Mouse (Mus musculus) myocyte (in vitro differentiated cells): Measurements from ENCODE around the gene Caskin1. TPM values are rescaled to one million over a fixed set of nuclear protein-coding genes. Genes with fewer than 3 reads are reported as not detected.

Experiments
- H3K27me3 ChIP-seq: one replicate; pipeline ENCODE4 v1.6.1; 2011; ENCODE audit not compliant: control insufficient read depth, insufficient read depth, insufficient read length
- H3K36me3 ChIP-seq: one replicate; pipeline ENCODE4 v1.6.1; 2011; ENCODE audit not compliant: control insufficient read depth, insufficient read depth
- H3K4me2 ChIP-seq: one replicate; pipeline ENCODE4 v1.6.1; 2011; ENCODE audit warnings: low read depth, control low read depth
- H3K4me3 ChIP-seq: one replicate; pipeline ENCODE4 v1.5.1; 2011; ENCODE audit warnings: mild to moderate bottlenecking, control low read depth, moderate library complexity
- H3K79me2 ChIP-seq: one replicate; pipeline ENCODE4 v1.6.1; 2011; ENCODE audit not compliant: control insufficient read depth, insufficient read depth
- H3ac ChIP-seq: one replicate; pipeline ENCODE4 v1.6.1; 2011; ENCODE audit not compliant: control insufficient read depth, insufficient read length
- CEBPB ChIP-seq: IDR thresholded peaks from 2 replicates; pipeline ENCODE4 v1.6.1; 2011; ENCODE audit warnings: mild to moderate bottlenecking, moderate library complexity; ENCODE audit not compliant: poor library complexity, insufficient read depth, severe bottlenecking
- E2F4 ChIP-seq: IDR thresholded peaks from one replicate; pipeline ENCODE4 v1.6.1; 2011; ENCODE audit warnings: mild to moderate bottlenecking, control low read depth, moderate library complexity; ENCODE audit not compliant: insufficient read depth
- MAX ChIP-seq: IDR thresholded peaks from one replicate; pipeline ENCODE4 v1.6.1; 2011; ENCODE audit warnings: low read depth, mild to moderate bottlenecking, control low read depth
- MYOD1 ChIP-seq, 3 experiments: IDR thresholded peaks; one replicate each; pipeline ENCODE4 v1.6.1; 2011; ENCODE audit warnings: control low read depth in 2 of 3, low read depth in 2 of 3, mild to moderate bottlenecking in 2 of 3, moderate library complexity in 1 of 3; ENCODE audit not compliant: insufficient read length in 2 of 3, control insufficient read depth in 1 of 3
- MYOG ChIP-seq, 3 experiments: IDR thresholded peaks; one replicate each; pipeline ENCODE4 v1.6.1; 2011; ENCODE audit warnings: control low read depth in 2 of 3, low read depth in 2 of 3, mild to moderate bottlenecking in 2 of 3; ENCODE audit not compliant: insufficient read length in 2 of 3, control insufficient read depth in 1 of 3, insufficient read depth in 1 of 3
- POLR2A ChIP-seq: IDR thresholded peaks from one replicate; pipeline ENCODE4 v1.6.1; 2011; ENCODE audit warnings: low read depth, mild to moderate bottlenecking, control low read depth, moderate library complexity; ENCODE audit not compliant: insufficient read length
- POLR2AphosphoS2 ChIP-seq: IDR thresholded peaks from one replicate; pipeline ENCODE4 v1.6.1; 2011; ENCODE audit warnings: low read depth, control low read depth; ENCODE audit not compliant: insufficient read length
- REST ChIP-seq: IDR thresholded peaks from one replicate; pipeline ENCODE4 v1.6.1; 2011; ENCODE audit warnings: mild to moderate bottlenecking, control low read depth, moderate library complexity; ENCODE audit not compliant: insufficient read depth, insufficient read length
- SRF ChIP-seq: IDR thresholded peaks from one replicate; pipeline ENCODE4 v1.6.1; 2011; ENCODE audit warnings: low read depth; ENCODE audit not compliant: control insufficient read depth, insufficient read length
- TCF12 ChIP-seq: IDR thresholded peaks from one replicate; pipeline ENCODE4 v1.6.1; 2011; ENCODE audit warnings: mild to moderate bottlenecking, control low read depth; ENCODE audit not compliant: poor library complexity, insufficient read depth, severe bottlenecking
- TCF3 ChIP-seq: IDR thresholded peaks from one replicate; pipeline ENCODE4 v1.6.1; 2011; ENCODE audit warnings: low read depth, control low read depth; ENCODE audit not compliant: insufficient read length
- USF1 ChIP-seq: IDR thresholded peaks from one replicate; pipeline ENCODE4 v1.6.1; 2011; ENCODE audit warnings: low read depth, mild to moderate bottlenecking, control low read depth, moderate library complexity
- polyA plus RNA-seq: library from polyadenylated mRNA; unstranded; fragments of >200 nt; fragmentation: generic; extraction: Trizol; gene quantifications from one replicate; pipeline ENCODE4 v1.2.1, GENCODE M21; 2012; ENCODE audit warnings: missing spikeins

Gene Caskin1
- polyA plus RNA-seq, 1 experiment: 0.16 TPM

GRCm38 (mm10) chr17:24443409-24443808 is 45.0 kb upstream of the Caskin1 start:
- no peaks in the 10 kb centered on the region for H3K36me3 ChIP-seq
- H3K4me3 ChIP-seq: no peak overlapping the region

DNA sequence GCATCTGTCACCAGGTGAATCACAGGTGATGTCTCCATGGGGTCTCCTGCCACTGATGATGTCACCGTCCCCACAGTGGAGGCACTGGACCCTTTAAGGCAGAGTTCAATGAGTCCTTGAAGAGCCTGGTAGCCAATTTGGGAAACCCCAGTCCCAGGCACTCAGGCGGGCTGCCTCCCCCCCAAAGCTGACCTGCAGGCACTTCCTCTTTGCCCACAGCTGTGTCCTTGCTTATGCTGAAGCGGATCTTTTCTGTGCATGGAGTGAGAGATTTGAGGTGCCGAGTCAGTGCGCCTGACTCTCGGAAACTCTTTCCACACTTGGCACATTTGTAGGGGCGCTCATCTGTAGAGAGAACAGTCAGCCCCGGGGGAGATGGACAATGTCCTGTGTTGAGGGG is 41.8 kb upstream of the Caskin1 start:
- Histone ChIP-seq H3K36me3 (peaks cover 12% of the 10 kb centered on the region), H3ac (no peak overlapping the region), H3K79me2 (peaks cover 1% of the 10 kb centered on the region), H3K27me3 (no peaks in the 10 kb centered on the region), H3K4me2 (no peak overlapping the region), H3K4me3 (no peak overlapping the region)
- TF ChIP-seq MYOG (IDR thresholded peaks at IDR 0.05; ENCODE audit: control insufficient read depth in 1 of 3, insufficient read depth in 1 of 3, insufficient read length in 2 of 3, low read depth in 2 of 3) (no peak), MYOD1 (IDR thresholded peaks at IDR 0.05; ENCODE audit: control insufficient read depth in 1 of 3, insufficient read length in 2 of 3, low read depth in 2 of 3) (no peak), E2F4 (no peak), POLR2A (no peak), SRF (no peak), REST (no peak), USF1 (no peak), TCF12 (no peak), MAX (no peak), TCF3 (no peak), CEBPB (no peak), POLR2AphosphoS2 (no peak)

More at GRCm38 (mm10) chr17:24443409-24443808, 45.0 kb upstream of the Caskin1 start:
- Histone ChIP-seq H3K4me2 (no peak overlapping the region), H3K79me2 (no peaks in the 10 kb centered on the region), H3K27me3 (no peaks in the 10 kb centered on the region), H3ac (no peak overlapping the region)
- TF ChIP-seq E2F4 (no peak), CEBPB (no peak), POLR2A (no peak), USF1 (no peak), MYOG (IDR thresholded peaks at IDR 0.05; ENCODE audit: control insufficient read depth in 1 of 3, insufficient read depth in 1 of 3, insufficient read length in 2 of 3, low read depth in 2 of 3) (no peak), MYOD1 (IDR thresholded peaks at IDR 0.05; ENCODE audit: control insufficient read depth in 1 of 3, insufficient read length in 2 of 3, low read depth in 2 of 3) (no peak), SRF (no peak), POLR2AphosphoS2 (no peak), TCF3 (no peak), REST (no peak), TCF12 (no peak), MAX (no peak)

GRCm38 (mm10) chr17:24449507-24449906 is 38.9 kb upstream of the Caskin1 start:
- peaks cover 24% of the 10 kb centered on the region for H3K79me2 ChIP-seq
- no peak overlapping the region for H3ac ChIP-seq
- no peak overlapping the region for H3K4me2 ChIP-seq
- H3K36me3 ChIP-seq: peaks cover 12% of the 10 kb centered on the region
- H3K27me3 ChIP-seq: no peaks in the 10 kb centered on the region
- no peak overlapping the region for H3K4me3 ChIP-seq
- TF ChIP-seq POLR2AphosphoS2: no peak
- no peak for TF ChIP-seq USF1
- TF ChIP-seq MYOD1 (IDR thresholded peaks at IDR 0.05; ENCODE audit: control insufficient read depth in 1 of 3, insufficient read length in 2 of 3, low read depth in 2 of 3): peak in 2 of 3 experiments; percentile 22 to 42
- TF ChIP-seq SRF: no peak
- TF ChIP-seq POLR2A: no peak
- TF ChIP-seq MYOG (IDR thresholded peaks at IDR 0.05; ENCODE audit: control insufficient read depth in 1 of 3, insufficient read depth in 1 of 3, insufficient read length in 2 of 3, low read depth in 2 of 3): peak in 2 of 3 experiments; percentile 64 to 65
- no peak for TF ChIP-seq MAX
- no peak for TF ChIP-seq TCF3
- TF ChIP-seq REST: no peak
- no peak for TF ChIP-seq CEBPB

- Histone ChIP-seq H3K36me3 (peaks cover 12% of the 10 kb centered on the region), H3ac (no peak overlapping the region), H3K79me2 (peaks cover 25% of the 10 kb centered on the region), H3K4me3 (no peak overlapping the region), H3K4me2 (no peak overlapping the region), H3K27me3 (no peaks in the 10 kb centered on the region)
- TF ChIP-seq MAX: no peak
- no peak for TF ChIP-seq POLR2A
- TF ChIP-seq SRF: no peak
- TF ChIP-seq USF1: no peak
- no peak for TF ChIP-seq MYOG (IDR thresholded peaks at IDR 0.05; ENCODE audit: control insufficient read depth in 1 of 3, insufficient read depth in 1 of 3, insufficient read length in 2 of 3, low read depth in 2 of 3)
Measured at GRCm38 (mm10) chr17:24451220-24451619, 37.2 kb upstream of the Caskin1 start.

DNA sequence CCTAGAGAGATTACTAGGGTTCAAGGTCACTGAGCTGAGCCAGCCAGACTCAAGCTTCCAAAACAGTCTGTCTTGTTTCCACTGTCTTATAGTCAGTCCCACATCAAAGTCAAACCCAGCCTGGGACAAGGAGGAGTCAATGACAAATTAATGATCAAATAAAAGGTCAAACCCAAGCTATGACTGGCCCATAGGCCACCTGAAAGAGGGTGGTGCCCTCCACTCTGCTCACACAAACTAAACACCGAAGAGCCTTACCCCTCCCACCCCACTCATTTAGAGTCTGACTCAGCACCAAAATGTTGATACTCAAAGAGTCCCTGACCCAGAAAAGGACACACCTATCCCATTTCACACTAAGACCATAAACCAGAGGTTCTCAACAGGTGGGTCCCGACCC is 35.0 kb upstream of the Caskin1 start:
- peaks cover 25% of the 10 kb centered on the region for H3K79me2 ChIP-seq
- TF ChIP-seq CEBPB (no peak), MAX (no peak), POLR2AphosphoS2 (no peak), MYOD1 (IDR thresholded peaks at IDR 0.05; ENCODE audit: control insufficient read depth in 1 of 3, insufficient read length in 2 of 3, low read depth in 2 of 3) (no peak), SRF (no peak), E2F4 (no peak), TCF12 (no peak), REST (no peak), MYOG (IDR thresholded peaks at IDR 0.05; ENCODE audit: control insufficient read depth in 1 of 3, insufficient read depth in 1 of 3, insufficient read length in 2 of 3, low read depth in 2 of 3) (no peak), TCF3 (no peak), POLR2A (no peak), USF1 (no peak)
- no peak overlapping the region for H3ac ChIP-seq
- no peaks in the 10 kb centered on the region for H3K27me3 ChIP-seq
- no peak overlapping the region for H3K4me3 ChIP-seq
- peaks cover 12% of the 10 kb centered on the region for H3K36me3 ChIP-seq
- H3K4me2 ChIP-seq: peak overlapping the region; percentile 97
